Mouse (Mus musculus): ENCODE data around the gene Tnik. TPM values are rescaled to one million over a fixed set of nuclear protein-coding genes. Genes with fewer than 3 reads are reported as not detected.
A peak's percentile ranks its signal among the peaks of the same experiment; 100 is the strongest.

Gene Tnik
- polyA plus RNA-seq, 1 experiment, result 23.6 TPM

GRCm38 (mm10) chr3:28238136-28238535, 24.9 kb upstream of the Tnik start:
- WGBS, result 75% methylated on average over 2 of the region's 2 CpGs
- H3K36me3 ChIP-seq (ENCODE audit: control insufficient read depth, insufficient read depth, low read length), result no peaks in the 10 kb centered on the region
- H3K27ac ChIP-seq (ENCODE audit: control insufficient read depth, insufficient read depth, low read length), result no peak overlapping the region
- H3K4me1 ChIP-seq (replicated peaks; ENCODE audit: control insufficient read depth, insufficient read depth, low read length), result no peaks in the 10 kb centered on the region
- H3K4me3 ChIP-seq (ENCODE audit: control insufficient read depth, insufficient read depth, low read length), result no peak overlapping the region
- no peaks in the 10 kb centered on the region for H3K27me3 ChIP-seq (ENCODE audit: control insufficient read depth, insufficient read depth, low read length)
- DNase-seq, result no peak
- TF ChIP-seq CTCF (IDR thresholded peaks at IDR 0.05; ENCODE audit: borderline replicate concordance, control insufficient read depth, extremely low read depth, insufficient read depth, low read length, poor library complexity) (no peak), POLR2A (IDR thresholded peaks at IDR 0.05; ENCODE audit: control insufficient read depth, extremely low read depth, insufficient read depth, low read length, poor library complexity) (no peak)

DNA sequence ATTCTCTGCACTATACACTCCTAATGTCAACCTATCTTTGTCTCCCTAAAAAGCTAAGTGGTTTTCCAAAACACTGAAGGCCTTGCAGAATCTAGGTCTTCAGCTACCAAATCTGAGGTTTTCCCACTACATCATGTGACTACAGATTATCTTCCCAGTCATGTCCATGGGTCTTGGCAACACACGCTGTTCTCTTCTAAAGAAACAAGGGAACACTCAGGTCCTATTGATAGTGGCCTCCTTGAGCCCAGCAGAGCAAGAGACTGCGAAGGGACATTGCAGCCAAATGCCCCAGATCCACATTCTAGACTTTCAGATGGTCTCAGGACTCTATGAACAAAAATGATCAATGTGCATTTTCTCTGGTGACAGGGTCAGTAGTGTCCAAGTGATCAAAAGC, 20.5 kb upstream of the Tnik start:
- TF ChIP-seq CTCF (IDR thresholded peaks at IDR 0.05; ENCODE audit: borderline replicate concordance, control insufficient read depth, extremely low read depth, insufficient read depth, low read length, poor library complexity), result no peak
- no peak for TF ChIP-seq POLR2A (IDR thresholded peaks at IDR 0.05; ENCODE audit: control insufficient read depth, extremely low read depth, insufficient read depth, low read length, poor library complexity)
- Histone ChIP-seq H3K4me3 (ENCODE audit: control insufficient read depth, insufficient read depth, low read length) (no peak overlapping the region), H3K27ac (ENCODE audit: control insufficient read depth, insufficient read depth, low read length) (no peak overlapping the region), H3K36me3 (ENCODE audit: control insufficient read depth, insufficient read depth, low read length) (no peaks in the 10 kb centered on the region), H3K4me1 (replicated peaks; ENCODE audit: control insufficient read depth, insufficient read depth, low read length) (no peaks in the 10 kb centered on the region), H3K27me3 (ENCODE audit: control insufficient read depth, insufficient read depth, low read length) (no peaks in the 10 kb centered on the region)
- 94% methylated on average over 2 of the region's 2 CpGs for WGBS
- no peak for DNase-seq

GRCm38 (mm10) chr3:28244244-28244890, 18.6 kb upstream of the Tnik start:
- no peaks in the 10 kb centered on the region for H3K36me3 ChIP-seq (ENCODE audit: control insufficient read depth, insufficient read depth, low read length)
- H3K27ac ChIP-seq (ENCODE audit: control insufficient read depth, insufficient read depth, low read length), result no peak overlapping the region
- no peaks in the 10 kb centered on the region for H3K4me1 ChIP-seq (replicated peaks; ENCODE audit: control insufficient read depth, insufficient read depth, low read length)
- H3K4me3 ChIP-seq (ENCODE audit: control insufficient read depth, insufficient read depth, low read length), result no peak overlapping the region
- DNase-seq, result no peak
- H3K27me3 ChIP-seq (ENCODE audit: control insufficient read depth, insufficient read depth, low read length), result no peaks in the 10 kb centered on the region
- 26% methylated on average over 5 of the region's 5 CpGs for WGBS
- no peak for TF ChIP-seq POLR2A (IDR thresholded peaks at IDR 0.05; ENCODE audit: control insufficient read depth, extremely low read depth, insufficient read depth, low read length, poor library complexity)
- TF ChIP-seq CTCF (IDR thresholded peaks at IDR 0.05; ENCODE audit: borderline replicate concordance, control insufficient read depth, extremely low read depth, insufficient read depth, low read length, poor library complexity), result no peak

- DNase-seq, result no peak
- H3K4me3 ChIP-seq (ENCODE audit: control insufficient read depth, insufficient read depth, low read length), result no peak overlapping the region
- H3K27ac ChIP-seq (ENCODE audit: control insufficient read depth, insufficient read depth, low read length), result no peak overlapping the region
- 69% methylated on average over 3 of the region's 3 CpGs for WGBS
- no peaks in the 10 kb centered on the region for H3K27me3 ChIP-seq (ENCODE audit: control insufficient read depth, insufficient read depth, low read length)
- TF ChIP-seq POLR2A (IDR thresholded peaks at IDR 0.05; ENCODE audit: control insufficient read depth, extremely low read depth, insufficient read depth, low read length, poor library complexity), result no peak
- no peak for TF ChIP-seq CTCF (IDR thresholded peaks at IDR 0.05; ENCODE audit: borderline replicate concordance, control insufficient read depth, extremely low read depth, insufficient read depth, low read length, poor library complexity)
- no peaks in the 10 kb centered on the region for H3K36me3 ChIP-seq (ENCODE audit: control insufficient read depth, insufficient read depth, low read length)
- no peaks in the 10 kb centered on the region for H3K4me1 ChIP-seq (replicated peaks; ENCODE audit: control insufficient read depth, insufficient read depth, low read length)
Observed at GRCm38 (mm10) chr3:28248255-28248957, 14.6 kb upstream of the Tnik start.

DNA sequence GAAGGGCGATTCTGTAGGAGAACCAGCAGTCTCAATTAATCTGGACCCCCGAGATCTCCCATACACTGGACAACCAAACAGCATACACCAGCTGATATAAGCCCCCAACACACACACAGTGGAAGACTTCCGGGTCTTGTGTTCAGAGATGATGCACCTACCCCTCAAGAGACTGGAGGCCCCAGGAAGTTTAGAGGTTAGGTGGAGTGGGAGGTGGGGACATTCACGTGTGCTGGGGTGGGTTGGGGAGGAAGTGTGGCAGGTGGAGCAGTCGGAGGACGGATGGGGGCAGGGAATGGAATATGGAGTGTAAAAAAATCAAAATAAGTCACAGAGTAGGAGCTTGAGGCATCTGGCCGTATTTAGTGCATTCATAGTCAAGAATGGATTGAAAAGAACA, 7.3 kb upstream of the Tnik start:
- Histone ChIP-seq H3K36me3 (ENCODE audit: control insufficient read depth, insufficient read depth, low read length) (no peaks in the 10 kb centered on the region), H3K4me1 (replicated peaks; ENCODE audit: control insufficient read depth, insufficient read depth, low read length) (peaks cover 9% of the 10 kb centered on the region), H3K27me3 (ENCODE audit: control insufficient read depth, insufficient read depth, low read length) (no peaks in the 10 kb centered on the region), H3K4me3 (ENCODE audit: control insufficient read depth, insufficient read depth, low read length) (no peak overlapping the region), H3K27ac (ENCODE audit: control insufficient read depth, insufficient read depth, low read length) (no peak overlapping the region; the same call in 1 of the 2 replicates)
- peak; percentile 21 for DNase-seq
- WGBS, result 64% methylated on average over 7 of the region's 7 CpGs
- TF ChIP-seq POLR2A (IDR thresholded peaks at IDR 0.05; ENCODE audit: control insufficient read depth, extremely low read depth, insufficient read depth, low read length, poor library complexity) (no peak), CTCF (IDR thresholded peaks at IDR 0.05; ENCODE audit: borderline replicate concordance, control insufficient read depth, extremely low read depth, insufficient read depth, low read length, poor library complexity) (no peak)

DNA sequence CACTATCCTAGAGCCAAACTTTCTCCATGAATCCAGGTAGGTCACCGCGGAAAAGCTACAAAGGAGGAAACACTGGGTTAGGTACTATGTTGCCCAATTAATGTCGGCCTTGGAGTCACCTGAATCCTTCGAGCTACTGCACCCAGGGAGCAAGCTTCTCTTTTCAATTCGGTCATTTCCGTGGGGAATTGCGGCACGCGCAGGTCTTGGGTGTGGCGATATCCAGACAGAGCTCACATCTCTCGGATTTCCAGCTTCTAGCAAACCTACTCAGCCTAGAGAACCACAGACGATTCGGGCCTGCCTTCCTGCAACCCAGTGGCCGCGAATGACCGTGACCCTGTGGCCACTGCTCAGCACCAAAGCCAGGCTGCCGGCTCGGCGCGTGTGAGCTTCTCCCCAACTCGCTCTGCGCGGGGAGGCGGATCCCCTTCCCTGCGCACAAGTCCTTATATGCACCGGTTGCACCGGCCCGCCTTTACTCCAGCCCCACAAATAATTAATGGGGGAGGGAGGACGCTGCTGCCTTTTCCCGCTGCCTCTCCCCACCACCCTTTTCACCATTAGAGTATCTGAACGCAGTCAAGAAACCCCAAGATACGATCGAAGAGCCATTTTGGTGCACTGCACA, 528 bp upstream of the Tnik start:
- peak overlapping the region; percentile 24; the same call in 1 of the 2 replicates for H3K27ac ChIP-seq (ENCODE audit: control insufficient read depth, insufficient read depth, low read length)
- DNase-seq, result peak; percentile 64
- under 1% methylated on average over 33 of the region's 33 CpGs for WGBS
- TF ChIP-seq CTCF (IDR thresholded peaks at IDR 0.05; ENCODE audit: borderline replicate concordance, control insufficient read depth, extremely low read depth, insufficient read depth, low read length, poor library complexity) (no peak), POLR2A (IDR thresholded peaks at IDR 0.05; ENCODE audit: control insufficient read depth, extremely low read depth, insufficient read depth, low read length, poor library complexity) (no peak)
- no peaks in the 10 kb centered on the region for H3K27me3 ChIP-seq (ENCODE audit: control insufficient read depth, insufficient read depth, low read length)
- peak overlapping the region; percentile 99 for H3K4me3 ChIP-seq (ENCODE audit: control insufficient read depth, insufficient read depth, low read length)
- peaks cover 25% of the 10 kb centered on the region for H3K4me1 ChIP-seq (replicated peaks; ENCODE audit: control insufficient read depth, insufficient read depth, low read length)
- H3K36me3 ChIP-seq (ENCODE audit: control insufficient read depth, insufficient read depth, low read length), result no peaks in the 10 kb centered on the region

All from thymus, adult 2 months (tissue).